Mouse (Mus musculus): ENCODE data around the gene Bpifa5. TPM values are rescaled to one million over a fixed set of nuclear protein-coding genes. Genes with fewer than 3 reads are reported as not detected.

Gene Bpifa5
- total and polyA plus RNA-seq, 2 experiments from 2014 or later = not detected

DNA sequence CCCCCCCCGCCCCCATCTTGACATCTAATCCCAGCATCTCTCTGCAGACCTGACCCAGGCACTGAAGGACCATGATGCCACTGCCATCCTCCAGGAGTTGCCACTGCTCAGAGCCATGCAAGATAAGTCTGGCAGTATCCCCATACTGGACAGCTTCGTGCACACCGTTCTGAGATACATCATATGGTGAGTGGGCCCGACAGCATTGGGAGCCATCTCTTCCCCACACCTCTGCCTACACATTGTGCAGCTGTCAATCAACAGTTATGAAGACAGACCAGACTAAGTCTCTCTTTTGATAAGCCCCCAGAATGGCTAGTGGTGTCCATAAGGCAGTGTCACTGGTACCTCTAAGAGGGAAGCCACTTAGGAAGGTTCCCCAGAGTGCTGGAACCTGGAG is 42.2 kb downstream of the Bpifa5 start:
- no peaks in the 10 kb centered on the region for H3K9me3 ChIP-seq (ENCODE audit: low read length)
- no peaks in the 10 kb centered on the region for H3K27me3 ChIP-seq (ENCODE audit: insufficient read depth, low read length)
- H3K4me2 ChIP-seq (ENCODE audit: low read depth) = no peak overlapping the region
- no peak overlapping the region for H3K27ac ChIP-seq (ENCODE audit: low read depth, low read length)
- no peak overlapping the region for H3K4me3 ChIP-seq (ENCODE audit: low read depth, low read length)
- no peak overlapping the region for H3K9ac ChIP-seq
- ATAC-seq (no peak), DNase-seq (no peak)
- 87% methylated on average over 4 of the region's 4 CpGs for WGBS
- no peaks in the 10 kb centered on the region for H3K36me3 ChIP-seq (ENCODE audit: insufficient read depth)
- H3K4me1 ChIP-seq (ENCODE audit: insufficient read depth) = no peaks in the 10 kb centered on the region
- TF ChIP-seq CTCF (IDR thresholded peaks at IDR 0.05; ENCODE audit: low read depth) = no peak

DNA sequence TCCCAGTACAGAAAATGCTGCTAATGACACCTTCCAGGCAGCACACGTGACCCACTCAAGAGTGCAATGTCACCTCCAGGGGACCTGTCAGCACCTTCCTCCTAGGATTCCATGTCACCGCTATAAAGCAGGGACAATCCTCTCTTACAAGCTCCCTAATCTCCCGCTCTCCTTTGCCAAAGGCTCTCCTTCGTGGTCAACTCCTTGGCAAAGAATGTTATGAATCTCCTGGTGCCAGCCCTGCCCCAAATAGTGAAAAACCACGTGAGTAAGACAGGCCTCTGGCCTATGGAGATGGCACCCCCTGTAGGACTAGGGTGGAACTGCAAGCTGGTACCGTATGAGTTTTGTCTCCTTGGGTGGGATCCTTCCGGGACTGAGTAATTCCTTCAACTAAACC is 44.5 kb downstream of the Bpifa5 start:
- WGBS = 60% methylated on average over 7 of the region's 7 CpGs

DNA sequence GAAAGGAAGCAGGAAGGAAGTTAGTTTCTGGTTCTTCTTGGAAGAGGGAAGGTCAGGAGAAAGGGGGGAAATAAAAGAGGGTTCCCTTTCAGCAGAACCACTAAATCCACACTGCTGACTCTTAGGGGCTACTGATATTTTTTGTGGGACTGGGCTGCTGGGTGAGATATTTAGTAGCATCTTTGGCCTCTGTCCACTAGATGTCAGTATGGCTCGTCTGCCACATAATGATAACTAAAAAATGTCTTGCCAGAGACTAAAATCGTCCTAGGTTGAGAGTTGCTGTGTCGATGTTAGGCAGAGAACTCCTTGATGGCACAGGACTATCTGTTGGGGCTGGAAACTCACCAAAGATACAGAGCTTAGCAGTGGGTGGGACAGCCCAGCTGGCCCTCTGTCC is 46.7 kb downstream of the Bpifa5 start:
- no peak overlapping the region for H3K4me2 ChIP-seq (ENCODE audit: low read depth)
- 8% methylated on average over 3 of the region's 3 CpGs for WGBS
- H3K27me3 ChIP-seq (ENCODE audit: insufficient read depth, low read length) = no peaks in the 10 kb centered on the region
- DNase-seq = peak; percentile 72
- TF ChIP-seq CTCF (IDR thresholded peaks at IDR 0.05; ENCODE audit: low read depth) = peak; percentile 75
- no peaks in the 10 kb centered on the region for H3K9me3 ChIP-seq (ENCODE audit: low read length)
- H3K4me1 ChIP-seq (ENCODE audit: insufficient read depth) = no peaks in the 10 kb centered on the region
- H3K27ac ChIP-seq (ENCODE audit: low read depth, low read length) = no peak overlapping the region
- H3K36me3 ChIP-seq (ENCODE audit: insufficient read depth) = no peaks in the 10 kb centered on the region
- no peak overlapping the region for H3K9ac ChIP-seq
- peak; percentile 32; the same call in 1 of the 2 replicates for ATAC-seq
- H3K4me3 ChIP-seq (ENCODE audit: low read depth, low read length) = no peak overlapping the region

More for the DNA sequence above, 44.5 kb downstream of the Bpifa5 start:
- H3K9ac ChIP-seq = no peak overlapping the region
- H3K27ac ChIP-seq (ENCODE audit: low read depth, low read length) = no peak overlapping the region
- no peak for DNase-seq
- H3K27me3 ChIP-seq (ENCODE audit: insufficient read depth, low read length) = no peaks in the 10 kb centered on the region
- no peaks in the 10 kb centered on the region for H3K4me1 ChIP-seq (ENCODE audit: insufficient read depth)
- no peak overlapping the region for H3K4me3 ChIP-seq (ENCODE audit: low read depth, low read length)
- H3K36me3 ChIP-seq (ENCODE audit: insufficient read depth) = no peaks in the 10 kb centered on the region
- H3K4me2 ChIP-seq (ENCODE audit: low read depth) = no peak overlapping the region
- TF ChIP-seq CTCF (IDR thresholded peaks at IDR 0.05; ENCODE audit: low read depth) = peak; percentile 62
- ATAC-seq = no peak
- no peaks in the 10 kb centered on the region for H3K9me3 ChIP-seq (ENCODE audit: low read length)

DNA sequence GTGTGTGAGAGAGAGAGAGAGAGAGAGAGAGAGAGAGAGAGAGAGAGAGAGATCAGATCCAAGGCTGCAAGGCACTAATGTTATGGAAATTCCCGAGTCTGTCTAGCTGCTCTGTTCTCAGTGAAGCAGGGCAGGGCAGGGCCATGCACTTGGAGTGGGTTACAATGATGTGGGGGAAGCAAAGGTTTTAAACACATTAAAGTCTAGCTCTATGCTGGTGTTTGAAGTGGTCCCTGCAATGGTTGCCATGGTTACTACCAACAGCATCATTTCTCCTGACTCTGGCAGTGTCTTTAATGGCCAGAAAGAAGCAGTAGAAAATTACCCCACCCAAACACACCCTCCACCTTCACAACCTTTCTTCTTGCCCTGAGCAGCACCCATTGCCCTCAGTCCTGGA is 48.7 kb downstream of the Bpifa5 start:
- TF ChIP-seq CTCF (IDR thresholded peaks at IDR 0.05; ENCODE audit: low read depth) = no peak
- peak; percentile 75 for ATAC-seq
- no peaks in the 10 kb centered on the region for H3K4me1 ChIP-seq (ENCODE audit: insufficient read depth)
- H3K4me3 ChIP-seq (ENCODE audit: low read depth, low read length) = no peak overlapping the region
- no peak overlapping the region for H3K27ac ChIP-seq (ENCODE audit: low read depth, low read length)
- H3K4me2 ChIP-seq (ENCODE audit: low read depth) = no peak overlapping the region
- no peaks in the 10 kb centered on the region for H3K9me3 ChIP-seq (ENCODE audit: low read length)
- H3K36me3 ChIP-seq (ENCODE audit: insufficient read depth) = no peaks in the 10 kb centered on the region
- DNase-seq = peak; percentile 41
- WGBS = 17% methylated on average over 1 of the region's 1 CpGs
- H3K27me3 ChIP-seq (ENCODE audit: insufficient read depth, low read length) = no peaks in the 10 kb centered on the region
- no peak overlapping the region for H3K9ac ChIP-seq

DNA sequence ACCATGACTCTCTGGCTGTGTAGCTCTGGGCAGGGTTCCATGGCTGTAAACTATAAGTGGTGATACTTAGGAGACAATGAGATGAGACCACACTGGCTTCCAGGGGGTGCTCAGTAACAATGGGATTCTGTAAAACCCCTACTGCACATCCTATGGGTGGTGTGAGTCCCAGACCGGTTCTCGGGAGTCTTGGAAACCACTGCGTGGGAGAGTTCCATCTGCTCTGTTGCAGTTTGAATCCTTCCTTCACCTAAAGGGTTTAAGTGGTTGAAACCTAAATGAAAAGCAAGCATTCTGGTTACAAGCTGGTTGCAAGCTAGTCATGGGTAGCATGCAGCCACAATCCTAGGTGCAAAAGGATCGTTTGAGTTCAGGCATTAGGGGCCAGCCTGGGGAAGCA is 49.5 kb downstream of the Bpifa5 start:
- ATAC-seq = no peak
- no peak overlapping the region for H3K9ac ChIP-seq
- no peaks in the 10 kb centered on the region for H3K36me3 ChIP-seq (ENCODE audit: insufficient read depth)
- WGBS = 86% methylated on average over 4 of the region's 4 CpGs
- no peak for TF ChIP-seq CTCF (IDR thresholded peaks at IDR 0.05; ENCODE audit: low read depth)
- no peak overlapping the region for H3K4me3 ChIP-seq (ENCODE audit: low read depth, low read length)
- DNase-seq = no peak
- H3K9me3 ChIP-seq (ENCODE audit: low read length) = no peaks in the 10 kb centered on the region
- no peak overlapping the region for H3K4me2 ChIP-seq (ENCODE audit: low read depth)
- H3K27me3 ChIP-seq (ENCODE audit: insufficient read depth, low read length) = no peaks in the 10 kb centered on the region
- no peaks in the 10 kb centered on the region for H3K4me1 ChIP-seq (ENCODE audit: insufficient read depth)
- H3K27ac ChIP-seq (ENCODE audit: low read depth, low read length) = no peak overlapping the region

DNA sequence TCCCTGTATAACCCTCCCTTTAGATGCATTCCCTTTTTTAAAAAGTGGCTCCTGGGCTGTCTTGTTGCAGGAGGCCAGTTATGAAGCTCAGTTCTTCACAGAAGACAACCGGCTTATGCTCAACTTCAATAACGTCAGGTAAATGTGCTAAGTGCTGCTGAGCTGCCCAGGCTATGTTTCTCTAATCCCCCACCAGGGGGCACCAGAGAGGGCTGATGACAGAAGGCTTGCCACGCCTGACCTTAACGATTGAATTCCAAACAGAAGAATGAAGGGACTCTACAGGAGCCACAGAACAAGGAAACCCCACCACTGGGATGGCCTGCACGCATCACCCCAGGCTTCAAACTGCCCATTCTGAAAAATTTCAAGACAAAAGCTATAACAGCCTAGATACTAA is 52.8 kb downstream of the Bpifa5 start:
- no peaks in the 10 kb centered on the region for H3K9me3 ChIP-seq (ENCODE audit: low read length)
- DNase-seq (peak; percentile 61), ATAC-seq (no peak)
- H3K4me3 ChIP-seq (ENCODE audit: low read depth, low read length) = no peak overlapping the region
- H3K36me3 ChIP-seq (ENCODE audit: insufficient read depth) = no peaks in the 10 kb centered on the region
- no peak overlapping the region for H3K27ac ChIP-seq (ENCODE audit: low read depth, low read length)
- WGBS = 14% methylated on average over 5 of the region's 5 CpGs
- H3K9ac ChIP-seq = no peak overlapping the region
- peak; percentile 75 for TF ChIP-seq CTCF (IDR thresholded peaks at IDR 0.05; ENCODE audit: low read depth)
- H3K4me2 ChIP-seq (ENCODE audit: low read depth) = no peak overlapping the region
- no peaks in the 10 kb centered on the region for H3K4me1 ChIP-seq (ENCODE audit: insufficient read depth)
- no peaks in the 10 kb centered on the region for H3K27me3 ChIP-seq (ENCODE audit: insufficient read depth, low read length)

Other genes starting within 250 kb of the Bpifa5 start
- gene Bpifb3, start 244.4 kb upstream of the Bpifa5 start, total RNA-seq (2014; rRNA removed) = not detected in 2 replicates
- gene Bpifb3, start 244.4 kb upstream of the Bpifa5 start, polyA plus RNA-seq (2015; fragmentation: Nextera tagmentation; extraction: Ambion mirVana) = 0.10 TPM in 1 of 2 replicates, not detected in the other
- gene Bpifb4, start 224.4 kb upstream of the Bpifa5 start, total RNA-seq (2014; rRNA removed) = not detected in 2 replicates
- not detected in 2 replicates for gene Bpifb4, start 224.4 kb upstream of the Bpifa5 start, polyA plus RNA-seq (2015; fragmentation: Nextera tagmentation; extraction: Ambion mirVana)
- gene Bpifa6, start 187.7 kb upstream of the Bpifa5 start, total RNA-seq (2014; rRNA removed) = not detected in 2 replicates
- not detected in 2 replicates for gene Bpifa6, start 187.7 kb upstream of the Bpifa5 start, polyA plus RNA-seq (2015; fragmentation: Nextera tagmentation; extraction: Ambion mirVana)
- gene Bpifa2, start 154.3 kb upstream of the Bpifa5 start, total RNA-seq (2014; rRNA removed) = not detected in 2 replicates
- not detected in 2 replicates for gene Bpifa2, start 154.3 kb upstream of the Bpifa5 start, polyA plus RNA-seq (2015; fragmentation: Nextera tagmentation; extraction: Ambion mirVana)
- not detected in 2 replicates for gene Bpifa3, start 32.3 kb upstream of the Bpifa5 start, total RNA-seq (2014; rRNA removed)
- not detected in 2 replicates for gene Bpifa3, start 32.3 kb upstream of the Bpifa5 start, polyA plus RNA-seq (2015; fragmentation: Nextera tagmentation; extraction: Ambion mirVana)
- gene Bpifa1, start 19.7 kb upstream of the Bpifa5 start, total RNA-seq (2014; rRNA removed) = 0.31 and 2.0 TPM in 2 replicates
- 0.25 and 0.48 TPM in 2 replicates for gene Bpifa1, start 19.7 kb upstream of the Bpifa5 start, polyA plus RNA-seq (2015; fragmentation: Nextera tagmentation; extraction: Ambion mirVana)
- gene Bpifb1, start 28.2 kb downstream of the Bpifa5 start, total RNA-seq (2014; rRNA removed) = 0.33 TPM in 1 of 2 replicates, not detected in the other
- gene Bpifb1, start 28.2 kb downstream of the Bpifa5 start, polyA plus RNA-seq (2015; fragmentation: Nextera tagmentation; extraction: Ambion mirVana) = 0.23 and 0.92 TPM in 2 replicates
- 0.14 and 0.31 TPM in 2 replicates for gene Bpifb5, start 61.1 kb downstream of the Bpifa5 start, total RNA-seq (2014; rRNA removed)
- gene Bpifb5, start 61.1 kb downstream of the Bpifa5 start, polyA plus RNA-seq (2015; fragmentation: Nextera tagmentation; extraction: Ambion mirVana) = 0.24 and 0.53 TPM in 2 replicates
- gene Bpifb9a, start 95.2 kb downstream of the Bpifa5 start, total RNA-seq (2014; rRNA removed) = not detected in 2 replicates
- 0.65 TPM in 1 of 2 replicates, not detected in the other for gene Bpifb9a, start 95.2 kb downstream of the Bpifa5 start, polyA plus RNA-seq (2015; fragmentation: Nextera tagmentation; extraction: Ambion mirVana)
- gene Bpifb9b, start 144.6 kb downstream of the Bpifa5 start, total RNA-seq (2014; rRNA removed) = 0.38 TPM in 1 of 2 replicates, not detected in the other
- 0.34 TPM in 1 of 2 replicates, not detected in the other for gene Bpifb9b, start 144.6 kb downstream of the Bpifa5 start, polyA plus RNA-seq (2015; fragmentation: Nextera tagmentation; extraction: Ambion mirVana)
- 14.3 and 14.7 TPM in 2 replicates for gene Cdk5rap1, start 210.4 kb downstream of the Bpifa5 start, total RNA-seq (2014; rRNA removed)
- 6.3 and 10.4 TPM in 2 replicates for gene Cdk5rap1, start 210.4 kb downstream of the Bpifa5 start, polyA plus RNA-seq (2015; fragmentation: Nextera tagmentation; extraction: Ambion mirVana)
- 23.0 and 25.3 TPM in 2 replicates for gene Snta1, start 245.5 kb downstream of the Bpifa5 start, total RNA-seq (2014; rRNA removed)
- 14.8 and 15.8 TPM in 2 replicates for gene Snta1, start 245.5 kb downstream of the Bpifa5 start, polyA plus RNA-seq (2015; fragmentation: Nextera tagmentation; extraction: Ambion mirVana)

Data from forebrain, postnatal 0 days (tissue).